11 mouse cellular contexts compared by ENCODE assay signal in genomic region chr1:185731062-185731461, GRCm38 (mm10).
DNase-seq lines count a peak whose midpoint lies in the region; ATAC-seq and TF ChIP-seq lines count a peak whose summit lies in the region.
"Had no signal": no experiment of that assay in that cellular context is flagged by ENCODE, and none has a peak within 500 bp of the region (broad histone marks: within the 10 kb centered on the region; RNA-seq: fewer than 3 reads in every experiment).

No protein-coding gene starts in this region.

- H3K4me2 ChIP-seq in lung, embryonic 15.5 days = no peak overlapping the region
- H3K4me2 ChIP-seq in liver, postnatal 0 days (ENCODE audit: low read depth, low read length) = no peak overlapping the region; the same call in 1 of the 2 replicates
- H3K4me2 ChIP-seq: midbrain, embryonic 13.5 days had no signal

- no peaks in the 10 kb centered on the region for H3K9me3 ChIP-seq in lung, embryonic 15.5 days
- H3K9me3 ChIP-seq in liver, postnatal 0 days (ENCODE audit: low read length) = no peaks in the 10 kb centered on the region
- H3K9me3 ChIP-seq in forebrain, embryonic 10.5 days = no peaks in the 10 kb centered on the region
- H3K9me3 ChIP-seq: midbrain, embryonic 13.5 days had no signal

- no peaks in the 10 kb centered on the region for H3K27me3 ChIP-seq in lung, embryonic 15.5 days
- no peaks in the 10 kb centered on the region for H3K27me3 ChIP-seq in liver, postnatal 0 days (ENCODE audit: insufficient read depth, low read length)
- no peaks in the 10 kb centered on the region; the same call in 1 of the 2 replicates for H3K27me3 ChIP-seq in forebrain, embryonic 10.5 days (ENCODE audit: poor library complexity, severe bottlenecking)
- H3K27me3 ChIP-seq: midbrain, embryonic 13.5 days had no signal

- peak; percentile 88 for TF ChIP-seq EP300 in liver, postnatal 0 days (IDR thresholded peaks at IDR 0.05; ENCODE audit: low read depth)

- no peak overlapping the region for H3K27ac ChIP-seq in lung, embryonic 15.5 days
- H3K27ac ChIP-seq in liver, postnatal 0 days (ENCODE audit: low read depth) = no peak overlapping the region
- H3K27ac ChIP-seq in forebrain, embryonic 10.5 days = no peak overlapping the region
- H3K27ac ChIP-seq: midbrain, embryonic 13.5 days had no signal

- H3K4me1 ChIP-seq in lung, embryonic 15.5 days = peaks cover 6% of the 10 kb centered on the region; the same call in 1 of the 2 replicates
- no peaks in the 10 kb centered on the region for H3K4me1 ChIP-seq in liver, postnatal 0 days (ENCODE audit: insufficient read depth)
- H3K4me1 ChIP-seq in forebrain, embryonic 10.5 days = peaks cover 19% of the 10 kb centered on the region
- H3K4me1 ChIP-seq: midbrain, embryonic 13.5 days had no signal

- 0 out of 2 replicates have a peak, but pooled peaks have one; percentile 51 for ATAC-seq in lung, embryonic 15.5 days (ENCODE audit: borderline replicate concordance, extremely low read depth, low FRiP score, low TSS enrichment)
- ATAC-seq in liver, postnatal 0 days = peak; percentile 96
- no peak for ATAC-seq in megakaryocyte progenitor cell, adult 5-6 weeks (replicated peaks; ENCODE audit: poor library complexity)
- ATAC-seq: midbrain, embryonic 13.5 days had no signal

- 36% methylated on average over 9 of the region's 9 CpGs for WGBS in lung, embryonic 15.5 days
- 58% methylated on average over 9 of the region's 9 CpGs for WGBS in liver, postnatal 0 days (ENCODE audit: insufficient replicate concordance)
- WGBS in forebrain, embryonic 10.5 days = 62% methylated on average over 9 of the region's 9 CpGs

- no peak for DNase-seq in lung, adult 18-20 months
- DNase-seq in embryo, embryonic 11 days = peak; percentile 68
- DNase-seq in forelimb bud, embryonic 11.5 days (ENCODE audit: low read depth, low spot score) = peak; percentile 86
- peak; percentile 26 for DNase-seq in liver, postnatal 0 days
- DNase-seq in cerebellum, postnatal 36 days = no peak
- DNase-seq in forebrain, embryonic 10.5 days (ENCODE audit: extremely low spot score, low spot score) = no peak
- DNase-seq: cerebellum, adult 9-10 months; kidney, postnatal 14 days had no signal

- no peak overlapping the region for H3K4me3 ChIP-seq in lung, embryonic 15.5 days
- H3K4me3 ChIP-seq in liver, postnatal 0 days (ENCODE audit: low read depth, low read length) = no peak overlapping the region
- H3K4me3 ChIP-seq in forebrain, embryonic 10.5 days = no peak overlapping the region
- H3K4me3 ChIP-seq: midbrain, embryonic 13.5 days had no signal

- H3K36me3 ChIP-seq in lung, embryonic 15.5 days = no peaks in the 10 kb centered on the region
- H3K36me3 ChIP-seq in liver, postnatal 0 days (replicated peaks; ENCODE audit: insufficient read depth, low read length) = no peaks in the 10 kb centered on the region
- no peaks in the 10 kb centered on the region for H3K36me3 ChIP-seq in forebrain, embryonic 10.5 days (replicated peaks)
- H3K36me3 ChIP-seq: midbrain, embryonic 13.5 days had no signal

- H3K9ac ChIP-seq in lung, embryonic 15.5 days = no peak overlapping the region
- no peak overlapping the region for H3K9ac ChIP-seq in liver, postnatal 0 days (replicated peaks)
- H3K9ac ChIP-seq: midbrain, embryonic 13.5 days had no signal

- no peak for TF ChIP-seq CTCF in liver, postnatal 0 days (IDR thresholded peaks at IDR 0.05; ENCODE audit: low read depth)

Comparison
In these comparisons a context has a peak if more than half of its experiments do, and no peak if none do; other contexts are left out.
1. DNase-seq: peak in embryo, embryonic 11 days (single experiment), forelimb bud, embryonic 11.5 days (single experiment) and liver, postnatal 0 days (single experiment); none in lung, adult 18-20 months (0 of 2), cerebellum, postnatal 36 days (0 of 2) and forebrain, embryonic 10.5 days (single experiment).